Mouse (Mus musculus): ENCODE measurements around the gene C1qc. TPM values are rescaled to one million over a fixed set of nuclear protein-coding genes. Genes with fewer than 3 reads are reported as not detected.

Gene C1qc
- polyA plus RNA-seq, 1 experiment from 2014 or later, result 33.0 TPM

- DNase-seq (no peak), ATAC-seq (ENCODE audit: low read depth) (no peak)
- Histone ChIP-seq H3K9ac (no peak overlapping the region), H3K4me3 (replicated peaks) (no peak overlapping the region), H3K4me1 (replicated peaks) (no peaks in the 10 kb centered on the region), H3K9me3 (replicated peaks) (no peaks in the 10 kb centered on the region), H3K4me2 (no peak overlapping the region), H3K27me3 (0 out of 2 replicates have a peak, but pooled peaks cover 2% of the 10 kb centered on the region), H3K27ac (no peak overlapping the region), H3K36me3 (no peaks in the 10 kb centered on the region)
- 75% methylated on average over 14 of the region's 14 CpGs for WGBS (ENCODE audit: insufficient replicate concordance)
Measured at GRCm38 (mm10) chr4:136875012-136875411, 17.9 kb downstream of the C1qc start.

GRCm38 (mm10) chr4:136868371-136868770 is 24.5 kb downstream of the C1qc start:
- no peak overlapping the region for H3K4me2 ChIP-seq

GRCm38 (mm10) chr4:136867690-136868345 is 25.0 kb downstream of the C1qc start:
- Histone ChIP-seq H3K27me3 (0 out of 2 replicates have a peak, but pooled peaks cover 13% of the 10 kb centered on the region), H3K4me1 (replicated peaks) (no peaks in the 10 kb centered on the region), H3K9me3 (replicated peaks) (no peaks in the 10 kb centered on the region), H3K4me3 (replicated peaks) (no peak overlapping the region), H3K4me2 (no peak overlapping the region), H3K27ac (no peak overlapping the region), H3K36me3 (no peaks in the 10 kb centered on the region), H3K9ac (no peak overlapping the region)
- no peak for DNase-seq
- ATAC-seq (ENCODE audit: low read depth), result no peak
- WGBS (ENCODE audit: insufficient replicate concordance), result 19% methylated on average over 12 of the region's 12 CpGs

More at GRCm38 (mm10) chr4:136868371-136868770, 24.5 kb downstream of the C1qc start:
- Histone ChIP-seq H3K27me3 (0 out of 2 replicates have a peak, but pooled peaks cover 8% of the 10 kb centered on the region), H3K4me3 (replicated peaks) (no peak overlapping the region), H3K9ac (no peak overlapping the region), H3K9me3 (replicated peaks) (no peaks in the 10 kb centered on the region), H3K4me1 (replicated peaks) (no peaks in the 10 kb centered on the region), H3K27ac (no peak overlapping the region), H3K36me3 (no peaks in the 10 kb centered on the region)
- ATAC-seq (ENCODE audit: low read depth) (no peak), DNase-seq (no peak)
- WGBS (ENCODE audit: insufficient replicate concordance), result 56% methylated on average over 6 of the region's 6 CpGs

GRCm38 (mm10) chr4:136865531-136865930 is 27.3 kb downstream of the C1qc start:
- H3K4me3 ChIP-seq (replicated peaks), result no peak overlapping the region
- H3K27ac ChIP-seq, result no peak overlapping the region
- no peak overlapping the region for H3K4me2 ChIP-seq
- H3K9ac ChIP-seq, result no peak overlapping the region
- DNase-seq (no peak), ATAC-seq (ENCODE audit: low read depth) (no peak)
- peaks cover 30% of the 10 kb centered on the region for H3K27me3 ChIP-seq
- 59% methylated on average over 5 of the region's 5 CpGs for WGBS (ENCODE audit: insufficient replicate concordance)
- no peaks in the 10 kb centered on the region for H3K9me3 ChIP-seq (replicated peaks)
- no peaks in the 10 kb centered on the region for H3K36me3 ChIP-seq
- H3K4me1 ChIP-seq (replicated peaks), result no peaks in the 10 kb centered on the region

GRCm38 (mm10) chr4:136864751-136865470 is 28.0 kb downstream of the C1qc start:
- Histone ChIP-seq H3K4me3 (replicated peaks) (no peak overlapping the region), H3K4me1 (replicated peaks) (no peaks in the 10 kb centered on the region), H3K9ac (no peak overlapping the region), H3K9me3 (replicated peaks) (no peaks in the 10 kb centered on the region), H3K27me3 (peaks cover 30% of the 10 kb centered on the region), H3K4me2 (no peak overlapping the region), H3K36me3 (no peaks in the 10 kb centered on the region), H3K27ac (no peak overlapping the region)
- no peak for ATAC-seq (ENCODE audit: low read depth)
- no peak for DNase-seq
- WGBS (ENCODE audit: insufficient replicate concordance), result 28% methylated on average over 15 of the region's 15 CpGs

GRCm38 (mm10) chr4:136863517-136863916 is 29.3 kb downstream of the C1qc start:
- peaks cover 30% of the 10 kb centered on the region for H3K27me3 ChIP-seq

GRCm38 (mm10) chr4:136862411-136862810 is 30.5 kb downstream of the C1qc start:
- no peak for DNase-seq
- Histone ChIP-seq H3K27me3 (peaks cover 30% of the 10 kb centered on the region), H3K4me1 (replicated peaks) (no peaks in the 10 kb centered on the region)

More at GRCm38 (mm10) chr4:136863517-136863916, 29.3 kb downstream of the C1qc start:
- Histone ChIP-seq H3K4me2 (no peak overlapping the region), H3K4me1 (replicated peaks) (no peaks in the 10 kb centered on the region), H3K27ac (no peak overlapping the region), H3K36me3 (no peaks in the 10 kb centered on the region), H3K4me3 (replicated peaks) (no peak overlapping the region), H3K9me3 (replicated peaks) (no peaks in the 10 kb centered on the region), H3K9ac (no peak overlapping the region)
- DNase-seq, result no peak
- no peak for ATAC-seq (ENCODE audit: low read depth)
- WGBS (ENCODE audit: insufficient replicate concordance), result 26% methylated on average over 9 of the region's 9 CpGs

GRCm38 (mm10) chr4:136861806-136862205 is 31.1 kb downstream of the C1qc start:
- H3K27me3 ChIP-seq, result peaks cover 30% of the 10 kb centered on the region
- H3K4me1 ChIP-seq (replicated peaks), result no peaks in the 10 kb centered on the region
- no peaks in the 10 kb centered on the region for H3K36me3 ChIP-seq
- no peak overlapping the region for H3K9ac ChIP-seq
- H3K4me2 ChIP-seq, result no peak overlapping the region
- no peaks in the 10 kb centered on the region for H3K9me3 ChIP-seq (replicated peaks)
- no peak overlapping the region for H3K4me3 ChIP-seq (replicated peaks)
- ATAC-seq (ENCODE audit: low read depth), result no peak
- 12% methylated on average over 17 of the region's 17 CpGs for WGBS (ENCODE audit: insufficient replicate concordance)
- H3K27ac ChIP-seq, result no peak overlapping the region
- no peak for DNase-seq

More at GRCm38 (mm10) chr4:136862411-136862810, 30.5 kb downstream of the C1qc start:
- Histone ChIP-seq H3K27ac (no peak overlapping the region), H3K9me3 (replicated peaks) (no peaks in the 10 kb centered on the region), H3K4me2 (no peak overlapping the region), H3K36me3 (no peaks in the 10 kb centered on the region), H3K9ac (no peak overlapping the region), H3K4me3 (replicated peaks) (no peak overlapping the region)
- ATAC-seq (ENCODE audit: low read depth), result no peak
- WGBS (ENCODE audit: insufficient replicate concordance), result 53% methylated on average over 2 of the region's 2 CpGs

GRCm38 (mm10) chr4:136860022-136860421 is 32.8 kb downstream of the C1qc start:
- Histone ChIP-seq H3K4me1 (replicated peaks) (no peaks in the 10 kb centered on the region), H3K9me3 (replicated peaks) (no peaks in the 10 kb centered on the region), H3K36me3 (no peaks in the 10 kb centered on the region), H3K9ac (no peak overlapping the region), H3K27me3 (peaks cover 29% of the 10 kb centered on the region), H3K27ac (no peak overlapping the region), H3K4me2 (no peak overlapping the region), H3K4me3 (replicated peaks) (no peak overlapping the region)
- WGBS (ENCODE audit: insufficient replicate concordance), result 69% methylated on average over 7 of the region's 7 CpGs
- ATAC-seq (ENCODE audit: low read depth), result no peak
- no peak for DNase-seq

GRCm38 (mm10) chr4:136855081-136855480 is 37.8 kb downstream of the C1qc start:
- no peaks in the 10 kb centered on the region for H3K9me3 ChIP-seq (replicated peaks)
- no peaks in the 10 kb centered on the region for H3K36me3 ChIP-seq
- H3K4me3 ChIP-seq (replicated peaks), result no peak overlapping the region
- H3K4me2 ChIP-seq, result no peak overlapping the region
- H3K27me3 ChIP-seq, result no peaks in the 10 kb centered on the region
- no peak overlapping the region for H3K9ac ChIP-seq
- ATAC-seq (ENCODE audit: low read depth) (no peak), DNase-seq (no peak)
- no peaks in the 10 kb centered on the region for H3K4me1 ChIP-seq (replicated peaks)
- 25% methylated on average over 6 of the region's 6 CpGs for WGBS (ENCODE audit: insufficient replicate concordance)
- no peak overlapping the region for H3K27ac ChIP-seq

GRCm38 (mm10) chr4:136852989-136853388 is 39.9 kb downstream of the C1qc start:
- no peak overlapping the region for H3K27ac ChIP-seq
- no peak overlapping the region for H3K4me3 ChIP-seq (replicated peaks)
- no peak for ATAC-seq (ENCODE audit: low read depth)
- H3K4me2 ChIP-seq, result no peak overlapping the region
- H3K36me3 ChIP-seq, result no peaks in the 10 kb centered on the region
- WGBS (ENCODE audit: insufficient replicate concordance), result 69% methylated on average over 12 of the region's 12 CpGs
- no peak overlapping the region for H3K9ac ChIP-seq
- no peaks in the 10 kb centered on the region for H3K27me3 ChIP-seq
- H3K9me3 ChIP-seq (replicated peaks), result no peaks in the 10 kb centered on the region
- H3K4me1 ChIP-seq (replicated peaks), result no peaks in the 10 kb centered on the region
- no peak for DNase-seq

Measured in liver, embryonic 13.5 days (tissue).